Mouse (Mus musculus) lung, postnatal 0 days (tissue): ENCODE data around the gene Rai14.

Experiments used
- CTCF ChIP-seq: IDR thresholded peaks from 2 replicates; pipeline ENCODE4 v1.5.1; 2016; ENCODE audit warnings: antibody characterized with exemption, mild to moderate bottlenecking
- EP300 ChIP-seq: IDR thresholded peaks from 2 replicates; pipeline ENCODE4 v1.6.1; 2016; ENCODE audit warnings: antibody characterized with exemption, mild to moderate bottlenecking, control low read depth

DNA sequence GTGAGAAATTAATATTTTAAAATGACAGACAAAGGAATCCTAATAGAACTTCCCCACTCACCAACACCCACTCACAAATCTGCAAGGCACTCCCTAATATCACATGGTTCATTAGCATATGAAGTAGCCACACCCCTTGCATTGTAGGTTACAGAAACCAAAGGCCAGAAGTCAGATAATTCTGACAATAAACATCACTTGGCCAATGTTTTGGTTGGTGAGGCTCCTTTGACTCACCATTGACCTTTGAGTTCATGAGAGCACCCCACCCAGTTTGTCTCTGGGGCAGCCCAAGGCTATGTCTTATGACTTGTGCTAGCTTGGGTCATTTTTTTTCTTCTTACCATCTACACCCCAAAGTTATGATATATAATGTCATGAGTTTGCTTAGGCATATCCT, 44.4 kb upstream of the Rai14 start:
- no peak for TF ChIP-seq CTCF
- no peak; the same call in 1 of the 2 replicates for TF ChIP-seq EP300
